Mouse (Mus musculus): ENCODE measurements at regions not wholly inside any gene's neighbourhood (a gene's known extent, or its start where the extent isn't known, plus 50 kb on each side); places are given as distances from the start of the nearest gene placed in this dataset.

DNA sequence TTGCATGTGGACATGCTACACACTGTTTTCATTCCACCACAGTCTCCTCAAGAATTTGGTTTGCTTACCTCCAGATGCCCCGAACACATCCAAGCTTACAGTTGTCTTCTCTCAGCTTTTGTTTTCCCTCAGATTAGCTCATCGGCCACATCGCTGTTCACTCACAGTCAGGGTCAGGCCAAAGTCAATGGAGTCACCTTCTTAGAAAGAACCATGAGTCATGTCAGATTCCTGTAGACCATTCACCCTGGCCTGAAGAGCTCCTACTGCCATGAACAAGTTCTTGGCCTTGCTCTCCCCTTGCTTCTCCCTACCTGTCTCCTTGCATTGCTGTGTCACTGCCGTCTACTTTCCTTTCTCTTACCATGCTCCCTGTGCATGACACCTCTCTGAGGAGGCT lies 63.7 kb upstream of the Fhl2 start:
- Histone ChIP-seq H3K27me3 (ENCODE audit: insufficient read depth, low read length) (no peaks in the 10 kb centered on the region), H3K9ac (replicated peaks; ENCODE audit: low read length) (no peak overlapping the region), H3K9me3 (ENCODE audit: low read length) (no peaks in the 10 kb centered on the region), H3K27ac (no peak overlapping the region), H3K4me2 (ENCODE audit: low read depth, low read length) (no peak overlapping the region), H3K4me1 (ENCODE audit: insufficient read depth, low read length) (no peaks in the 10 kb centered on the region), H3K36me3 (ENCODE audit: insufficient read depth, low read length) (no peaks in the 10 kb centered on the region), H3K4me3 (ENCODE audit: low read length) (no peak overlapping the region)
- ATAC-seq (no peak), DNase-seq (ENCODE audit: low spot score) (no peak)
- 93% methylated on average over 4 of the region's 4 CpGs for WGBS
- TF ChIP-seq CTCF (IDR thresholded peaks at IDR 0.05; ENCODE audit: low read depth), result no peak

DNA sequence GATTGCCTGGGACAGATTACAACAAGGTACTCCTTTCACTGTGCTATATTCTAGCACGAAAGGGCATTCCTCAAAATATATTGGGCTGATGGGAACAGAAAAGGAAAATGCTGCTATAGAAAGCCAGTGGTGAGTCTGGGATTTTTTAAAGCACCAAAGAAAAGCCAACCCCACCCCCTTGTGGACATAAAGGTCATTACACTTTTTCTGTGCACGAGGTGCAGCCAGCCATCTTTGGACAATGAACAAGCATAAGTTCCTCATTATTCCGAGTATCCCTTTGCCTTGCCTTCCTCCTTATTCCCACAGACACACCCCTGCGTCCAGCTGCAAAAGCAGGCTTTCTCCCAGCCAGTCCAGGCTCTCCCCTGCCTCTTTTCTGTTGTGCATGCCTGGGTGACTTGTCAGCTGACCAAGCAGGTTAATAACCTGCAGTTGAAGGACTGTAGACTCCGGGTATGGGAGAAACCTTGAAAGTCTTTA lies 67.7 kb upstream of the Fhl2 start:
- WGBS, result 21% methylated on average over 5 of the region's 5 CpGs

DNA sequence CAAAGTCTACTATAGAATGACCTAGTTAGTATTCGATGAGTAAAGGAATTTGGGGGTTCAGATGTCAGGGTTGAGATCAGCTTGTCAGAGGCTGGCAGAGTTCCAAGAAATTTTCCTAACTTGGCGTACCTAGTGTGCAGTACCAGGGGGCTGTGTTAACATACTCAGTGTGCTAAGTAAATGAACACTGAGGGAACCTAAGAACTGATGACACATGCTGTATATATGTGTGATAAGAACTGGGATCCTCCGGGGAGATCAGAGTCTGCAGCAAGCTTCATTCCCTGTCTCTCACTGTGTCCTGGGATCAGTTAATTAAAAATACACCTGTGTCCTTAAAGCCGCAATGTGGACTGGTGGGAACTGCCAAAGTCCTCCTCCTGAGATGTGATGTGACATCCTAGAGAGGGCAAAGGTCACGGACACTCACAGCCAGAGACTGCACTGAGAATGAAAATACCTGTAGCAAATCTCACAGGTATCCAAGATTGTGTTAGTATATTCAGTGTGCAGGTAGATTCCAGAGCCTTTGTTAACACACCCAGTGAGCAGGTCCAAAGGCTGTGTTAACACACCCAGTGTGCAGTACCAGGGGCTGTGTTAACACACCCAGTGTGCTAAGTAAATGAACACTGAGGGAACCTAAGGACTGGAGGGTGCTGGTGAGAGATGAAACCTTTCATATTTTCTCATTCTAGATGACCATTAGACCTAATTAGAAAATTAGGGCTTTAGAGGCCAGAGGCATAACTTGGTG lies 69.1 kb upstream of the Fhl2 start:
- TF ChIP-seq CTCF (IDR thresholded peaks at IDR 0.05; ENCODE audit: low read depth), result no peak
- Histone ChIP-seq H3K36me3 (ENCODE audit: insufficient read depth, low read length) (no peaks in the 10 kb centered on the region), H3K4me2 (ENCODE audit: low read depth, low read length) (no peak overlapping the region), H3K9ac (replicated peaks; ENCODE audit: low read length) (no peak overlapping the region), H3K4me1 (ENCODE audit: insufficient read depth, low read length) (no peaks in the 10 kb centered on the region), H3K27me3 (ENCODE audit: insufficient read depth, low read length) (no peaks in the 10 kb centered on the region), H3K4me3 (ENCODE audit: low read length) (no peak overlapping the region), H3K9me3 (ENCODE audit: low read length) (no peaks in the 10 kb centered on the region), H3K27ac (no peak overlapping the region)
- DNase-seq (ENCODE audit: low spot score) (no peak), ATAC-seq (no peak)
- 84% methylated on average over 5 of the region's 5 CpGs for WGBS

More for the DNA sequence above, 67.7 kb upstream of the Fhl2 start:
- Histone ChIP-seq H3K4me2 (ENCODE audit: low read depth, low read length) (peak overlapping the region; percentile 34), H3K4me3 (ENCODE audit: low read length) (no peak overlapping the region), H3K27me3 (ENCODE audit: insufficient read depth, low read length) (no peaks in the 10 kb centered on the region), H3K36me3 (ENCODE audit: insufficient read depth, low read length) (no peaks in the 10 kb centered on the region), H3K27ac (no peak overlapping the region), H3K9me3 (ENCODE audit: low read length) (no peaks in the 10 kb centered on the region), H3K9ac (replicated peaks; ENCODE audit: low read length) (no peak overlapping the region), H3K4me1 (ENCODE audit: insufficient read depth, low read length) (no peaks in the 10 kb centered on the region)
- DNase-seq (ENCODE audit: low spot score) (peak; percentile 88), ATAC-seq (peak; percentile 87)
- peak; percentile 92 for TF ChIP-seq CTCF (IDR thresholded peaks at IDR 0.05; ENCODE audit: low read depth)

DNA sequence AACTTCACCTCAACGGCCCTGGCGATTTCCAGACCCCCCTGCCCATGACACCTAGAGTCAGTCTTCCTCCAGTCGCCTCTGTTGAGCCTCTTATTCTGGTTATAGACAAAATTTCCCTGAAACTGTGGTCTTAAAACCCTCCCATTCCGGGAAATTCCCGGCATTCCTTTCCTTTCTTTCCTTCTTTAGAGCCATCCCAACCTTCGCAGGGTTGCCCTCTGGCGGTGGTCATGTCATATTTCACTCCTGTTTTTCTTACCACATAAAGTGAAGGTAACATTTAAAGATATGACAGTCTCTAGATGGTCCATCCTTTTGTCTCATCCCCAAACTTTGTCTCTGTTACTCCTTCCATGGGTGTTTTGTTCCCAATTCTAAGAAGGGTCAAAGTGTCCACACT lies 72.9 kb upstream of the Fhl2 start:
- H3K4me1 ChIP-seq (ENCODE audit: insufficient read depth, low read length), result no peaks in the 10 kb centered on the region
- H3K4me2 ChIP-seq (ENCODE audit: low read depth, low read length), result no peak overlapping the region
- no peak overlapping the region for H3K27ac ChIP-seq
- peak; percentile 38; the same call in 1 of the 2 replicates for TF ChIP-seq CTCF (IDR thresholded peaks at IDR 0.05; ENCODE audit: low read depth)
- WGBS, result 46% methylated on average over 7 of the region's 7 CpGs
- no peak overlapping the region for H3K4me3 ChIP-seq (ENCODE audit: low read length)
- H3K9me3 ChIP-seq (ENCODE audit: low read length), result no peaks in the 10 kb centered on the region
- DNase-seq (ENCODE audit: low spot score) (no peak), ATAC-seq (no peak)
- no peaks in the 10 kb centered on the region for H3K36me3 ChIP-seq (ENCODE audit: insufficient read depth, low read length)
- no peaks in the 10 kb centered on the region for H3K27me3 ChIP-seq (ENCODE audit: insufficient read depth, low read length)
- no peak overlapping the region for H3K9ac ChIP-seq (replicated peaks; ENCODE audit: low read length)

DNA sequence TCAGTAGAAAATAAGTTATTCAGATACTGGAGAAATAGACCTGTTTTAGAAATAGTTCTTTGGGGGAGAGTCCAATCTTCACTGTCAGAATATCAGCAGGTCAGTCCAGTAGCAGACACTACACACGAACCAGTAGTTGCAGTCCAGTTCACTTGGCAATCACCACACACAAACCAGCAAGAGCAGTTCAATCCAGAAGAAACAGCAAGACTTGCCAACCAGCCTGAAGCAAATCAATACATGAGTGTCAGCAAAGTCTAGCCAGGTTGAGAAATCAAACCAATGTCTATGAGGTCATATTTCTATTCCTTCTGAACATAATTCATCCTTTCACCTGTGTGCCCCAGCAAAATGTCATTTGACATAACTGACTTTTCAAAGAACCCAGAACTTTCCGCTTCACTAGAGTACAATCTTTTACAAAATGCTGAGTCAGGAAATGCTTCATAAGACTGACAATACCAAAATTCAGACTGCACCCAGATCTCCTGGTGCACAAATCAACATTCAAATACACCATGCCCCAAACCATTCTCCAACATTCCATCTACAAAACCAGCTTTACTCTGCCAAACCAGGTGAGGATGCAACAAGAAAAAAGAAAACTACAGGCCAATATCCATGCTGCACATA lies 76.6 kb upstream of the Fhl2 start:
- no peak for TF ChIP-seq CTCF (IDR thresholded peaks at IDR 0.05; ENCODE audit: low read depth)
- Histone ChIP-seq H3K4me3 (ENCODE audit: low read length) (no peak overlapping the region), H3K4me1 (ENCODE audit: insufficient read depth, low read length) (no peaks in the 10 kb centered on the region), H3K9me3 (ENCODE audit: low read length) (no peaks in the 10 kb centered on the region), H3K9ac (replicated peaks; ENCODE audit: low read length) (no peak overlapping the region), H3K27me3 (ENCODE audit: insufficient read depth, low read length) (no peaks in the 10 kb centered on the region), H3K27ac (no peak overlapping the region), H3K36me3 (ENCODE audit: insufficient read depth, low read length) (no peaks in the 10 kb centered on the region), H3K4me2 (ENCODE audit: low read depth, low read length) (no peak overlapping the region)
- DNase-seq (ENCODE audit: low spot score), result no peak
- WGBS, result 83% methylated on average over 2 of the region's 2 CpGs
- ATAC-seq, result no peak

DNA sequence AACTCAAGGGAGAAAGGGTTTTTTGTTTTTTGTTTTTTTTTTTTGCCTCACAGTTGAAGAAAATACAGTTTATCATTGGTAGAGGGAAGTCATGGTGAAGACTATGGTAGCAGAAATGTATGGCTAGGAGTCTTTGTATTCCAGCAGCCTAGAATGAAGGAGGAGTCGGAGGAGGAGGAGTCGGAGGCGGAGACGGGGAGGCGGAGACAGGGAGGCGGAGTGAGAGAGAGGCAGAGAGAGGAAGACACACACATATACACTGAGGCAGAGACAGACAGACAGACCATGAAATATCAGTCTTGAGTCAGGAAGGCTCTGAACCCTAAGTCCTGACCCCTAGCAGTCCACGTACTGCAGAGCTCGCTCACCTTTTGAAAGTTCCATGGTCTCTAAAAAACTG lies 95.0 kb upstream of the Fhl2 start:
- Histone ChIP-seq H3K4me1 (ENCODE audit: insufficient read depth, low read length) (no peaks in the 10 kb centered on the region), H3K36me3 (ENCODE audit: insufficient read depth, low read length) (no peaks in the 10 kb centered on the region), H3K4me3 (ENCODE audit: low read length) (no peak overlapping the region), H3K9me3 (ENCODE audit: low read length) (no peaks in the 10 kb centered on the region), H3K4me2 (ENCODE audit: low read depth, low read length) (no peak overlapping the region), H3K27ac (no peak overlapping the region), H3K27me3 (ENCODE audit: insufficient read depth, low read length) (no peaks in the 10 kb centered on the region), H3K9ac (replicated peaks; ENCODE audit: low read length) (no peak overlapping the region)
- TF ChIP-seq CTCF (IDR thresholded peaks at IDR 0.05; ENCODE audit: low read depth), result no peak
- ATAC-seq (no peak), DNase-seq (ENCODE audit: low spot score) (no peak)
- 83% methylated on average over 8 of the region's 8 CpGs for WGBS

DNA sequence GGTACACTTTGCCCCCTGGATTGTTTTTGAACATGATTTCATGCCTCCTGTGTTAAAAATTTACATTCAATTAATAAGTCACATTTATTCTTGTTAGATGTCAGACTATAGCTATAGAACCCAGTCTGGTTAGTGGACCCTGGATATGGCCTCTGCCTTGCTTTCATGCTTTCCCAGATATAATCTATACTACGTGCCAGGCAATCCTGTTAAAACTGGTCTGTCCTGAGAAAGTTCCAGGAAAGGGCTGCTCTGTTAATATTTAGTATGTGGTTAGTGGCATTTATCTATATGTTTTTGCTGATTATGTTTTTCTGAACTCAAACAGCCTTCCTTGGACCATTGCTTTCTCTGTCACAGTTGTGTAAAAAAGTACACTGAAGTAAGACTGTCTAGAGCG lies 95.8 kb upstream of the Fhl2 start:
- H3K4me2 ChIP-seq (ENCODE audit: low read depth, low read length), result no peak overlapping the region
- H3K27ac ChIP-seq, result no peak overlapping the region
- no peak for DNase-seq (ENCODE audit: low spot score)
- H3K4me3 ChIP-seq (ENCODE audit: low read length), result no peak overlapping the region
- ATAC-seq, result no peak
- H3K4me1 ChIP-seq (ENCODE audit: insufficient read depth, low read length), result no peaks in the 10 kb centered on the region
- 93% methylated on average over 2 of the region's 2 CpGs for WGBS
- no peaks in the 10 kb centered on the region for H3K9me3 ChIP-seq (ENCODE audit: low read length)
- H3K9ac ChIP-seq (replicated peaks; ENCODE audit: low read length), result no peak overlapping the region
- no peaks in the 10 kb centered on the region for H3K27me3 ChIP-seq (ENCODE audit: insufficient read depth, low read length)
- H3K36me3 ChIP-seq (ENCODE audit: insufficient read depth, low read length), result no peaks in the 10 kb centered on the region
- no peak for TF ChIP-seq CTCF (IDR thresholded peaks at IDR 0.05; ENCODE audit: low read depth)
